Mouse (Mus musculus): Measurements from ENCODE around the gene Slc8a3. TPM values are rescaled to one million over a fixed set of nuclear protein-coding genes. Genes with fewer than 3 reads are reported as not detected.

Gene Slc8a3
- total and polyA plus RNA-seq, 3 experiments = not detected

DNA sequence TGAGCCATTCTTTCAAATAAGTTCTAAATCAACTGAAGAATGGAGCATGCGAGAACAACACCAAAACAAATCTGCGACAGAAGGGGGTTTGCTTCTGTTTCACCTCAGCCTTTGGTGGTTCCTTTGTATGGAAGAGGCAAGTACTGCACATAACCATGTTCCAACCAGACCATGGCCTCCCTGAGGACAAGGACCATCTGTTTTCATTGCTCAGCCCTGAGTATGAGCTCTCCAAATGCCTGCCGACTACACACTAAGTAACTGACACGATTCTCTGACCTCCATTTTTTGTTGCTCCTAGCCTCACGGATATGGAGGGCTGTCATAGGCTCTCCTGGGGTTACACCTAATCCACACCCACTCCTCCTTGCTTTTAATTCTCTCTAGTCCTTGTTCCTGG is 29.4 kb downstream of the Slc8a3 start:
- Histone ChIP-seq H3K4me3 (ENCODE audit: control insufficient read depth in 1 of 2, insufficient read depth in 1 of 2, low read depth in 2 of 2, low read length in 2 of 2) (no peak overlapping the region), H3K9ac (ENCODE audit: control insufficient read depth, low read depth, low read length, poor library complexity, severe bottlenecking) (no peak overlapping the region), H3K27ac (ENCODE audit: control insufficient read depth, low read depth, low read length) (no peak overlapping the region), H3K27me3 (ENCODE audit: control insufficient read depth in 1 of 2, insufficient read depth in 2 of 2, low read length in 2 of 2) (no peaks in the 10 kb centered on the region), H3K9me3 (replicated peaks; ENCODE audit: insufficient read depth, low read length) (no peaks in the 10 kb centered on the region), H3K79me2 (ENCODE audit: control insufficient read depth, insufficient read depth, low read length, poor library complexity) (no peaks in the 10 kb centered on the region), H3K4me1 (ENCODE audit: control insufficient read depth in 1 of 2, insufficient read depth in 2 of 2, low read length in 2 of 2) (no peaks in the 10 kb centered on the region), H3K36me3 (ENCODE audit: control insufficient read depth in 1 of 2, insufficient read depth in 2 of 2, low read length in 2 of 2) (no peaks in the 10 kb centered on the region)
- no peak for DNase-seq (ENCODE audit: low read depth, low spot score)
- TF ChIP-seq ZMIZ1 (IDR thresholded peaks at IDR 0.05; ENCODE audit: low read depth, low read length) (no peak), TAL1 (IDR thresholded peaks at IDR 0.05; ENCODE audit: low read length) (no peak), TCF12 (IDR thresholded peaks at IDR 0.05; ENCODE audit: low read depth, low read length) (no peak), NRF1 (IDR thresholded peaks at IDR 0.05; ENCODE audit: insufficient read depth, low read depth, low read length, poor library complexity, severe bottlenecking) (no peak), CTCF (IDR thresholded peaks at IDR 0.05 in 2 of 3, conservative IDR thresholded peaks at IDR 0.05 in 1 of 3; ENCODE audit: control insufficient read depth in 1 of 3, insufficient read depth in 1 of 3, low read depth in 2 of 3, low read length in 3 of 3, poor library complexity in 1 of 3, severe bottlenecking in 1 of 3) (no peak), POLR2AphosphoS5 (IDR thresholded peaks at IDR 0.05; ENCODE audit: borderline replicate concordance, low read depth, low read length) (no peak), HCFC1 (IDR thresholded peaks at IDR 0.05; ENCODE audit: low read depth, low read length) (no peak), MAX (IDR thresholded peaks at IDR 0.05; ENCODE audit: low read length) (no peak), GABPA (IDR thresholded peaks at IDR 0.05; ENCODE audit: low read depth, low read length) (no peak), MAZ (IDR thresholded peaks at IDR 0.05; ENCODE audit: low read depth, low read length) (no peak), POLR2AphosphoS2 (IDR thresholded peaks at IDR 0.05; ENCODE audit: low read length) (no peak), ZNF384 (IDR thresholded peaks at IDR 0.05; ENCODE audit: low read depth, low read length) (no peak), EP300 (IDR thresholded peaks at IDR 0.05; ENCODE audit: low read depth in 1 of 2, low read length in 2 of 2) (no peak), ZKSCAN1 (IDR thresholded peaks at IDR 0.05; ENCODE audit: low read depth, low read length) (no peak), ZC3H11A (IDR thresholded peaks at IDR 0.05; ENCODE audit: low read depth, low read length) (no peak)

DNA sequence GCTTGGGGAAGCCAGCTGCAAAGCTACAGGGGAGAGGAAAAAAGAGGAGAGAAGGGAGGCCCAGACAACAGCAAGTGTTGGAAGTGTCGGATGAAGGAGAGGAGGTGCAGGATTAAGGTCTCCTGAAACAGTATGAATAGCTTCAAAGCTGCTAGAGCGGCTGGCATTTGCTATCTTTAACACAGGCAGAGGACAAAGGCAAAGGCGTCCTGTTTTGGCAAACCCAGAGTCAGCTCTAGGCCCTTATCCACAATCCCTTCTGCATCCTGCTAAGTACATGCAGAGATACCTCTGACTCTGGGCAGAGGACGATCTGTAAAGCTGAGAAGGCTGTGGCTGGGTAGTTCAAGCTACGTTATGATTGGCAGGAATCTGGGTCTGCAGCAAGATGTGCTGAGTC is 38.4 kb downstream of the Slc8a3 start:
- no peaks in the 10 kb centered on the region for H3K36me3 ChIP-seq (ENCODE audit: control insufficient read depth in 1 of 2, insufficient read depth in 2 of 2, low read length in 2 of 2)
- H3K27ac ChIP-seq (ENCODE audit: control insufficient read depth, low read depth, low read length) = no peak overlapping the region
- H3K4me3 ChIP-seq (ENCODE audit: control insufficient read depth in 1 of 2, insufficient read depth in 1 of 2, low read depth in 2 of 2, low read length in 2 of 2) = no peak overlapping the region
- H3K79me2 ChIP-seq (ENCODE audit: control insufficient read depth, insufficient read depth, low read length, poor library complexity) = no peaks in the 10 kb centered on the region
- TF ChIP-seq MAZ (IDR thresholded peaks at IDR 0.05; ENCODE audit: low read depth, low read length) = no peak
- H3K4me1 ChIP-seq (ENCODE audit: control insufficient read depth in 1 of 2, insufficient read depth in 2 of 2, low read length in 2 of 2) = no peaks in the 10 kb centered on the region
- no peak for DNase-seq (ENCODE audit: low read depth, low spot score)
- H3K27me3 ChIP-seq (ENCODE audit: control insufficient read depth in 1 of 2, insufficient read depth in 2 of 2, low read length in 2 of 2) = peaks cover 0 to 2% of the 10 kb centered on the region in 2 experiments; a peak in 2 of 4 replicates
- H3K9ac ChIP-seq (ENCODE audit: control insufficient read depth, low read depth, low read length, poor library complexity, severe bottlenecking) = no peak overlapping the region
- no peaks in the 10 kb centered on the region for H3K9me3 ChIP-seq (replicated peaks; ENCODE audit: insufficient read depth, low read length)

DNA sequence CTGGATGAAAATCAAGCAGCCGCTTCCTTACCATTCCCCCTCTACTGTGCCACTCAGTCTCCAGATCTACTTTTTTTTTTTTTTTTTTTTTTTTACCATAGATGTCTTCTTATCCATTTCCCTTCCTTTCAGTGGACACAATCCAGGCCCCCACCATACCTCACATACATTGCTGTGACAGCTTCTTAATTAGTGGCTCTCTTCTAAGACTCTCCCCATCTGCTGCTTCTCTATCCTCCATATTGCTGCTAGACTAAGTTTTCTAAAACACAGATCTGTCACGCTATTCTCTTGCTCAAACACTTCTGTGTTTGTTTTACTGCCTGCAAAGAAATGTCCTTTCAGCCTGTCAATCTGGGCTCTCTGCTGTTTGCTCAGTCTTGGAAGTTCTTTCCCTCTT is 54.9 kb downstream of the Slc8a3 start:
- H3K4me1 ChIP-seq (ENCODE audit: control insufficient read depth in 1 of 2, insufficient read depth in 2 of 2, low read length in 2 of 2) = no peaks in the 10 kb centered on the region
- no peak overlapping the region for H3K4me3 ChIP-seq (ENCODE audit: control insufficient read depth in 1 of 2, insufficient read depth in 1 of 2, low read depth in 2 of 2, low read length in 2 of 2)
- no peak overlapping the region for H3K27ac ChIP-seq (ENCODE audit: control insufficient read depth, low read depth, low read length)
- H3K36me3 ChIP-seq (ENCODE audit: control insufficient read depth in 1 of 2, insufficient read depth in 2 of 2, low read length in 2 of 2) = no peaks in the 10 kb centered on the region
- DNase-seq (ENCODE audit: low read depth, low spot score) = no peak
- no peaks in the 10 kb centered on the region for H3K9me3 ChIP-seq (replicated peaks; ENCODE audit: insufficient read depth, low read length)
- no peak for TF ChIP-seq JUND (IDR thresholded peaks at IDR 0.05; ENCODE audit: low read depth, low read length)
- TF ChIP-seq BHLHE40 (IDR thresholded peaks at IDR 0.05; ENCODE audit: borderline replicate concordance, low read depth, low read length) = no peak
- no peak for TF ChIP-seq HCFC1 (IDR thresholded peaks at IDR 0.05; ENCODE audit: low read depth, low read length)
- TF ChIP-seq KAT2A (conservative IDR thresholded peaks at IDR 0.05; ENCODE audit: low read depth, low read length) = no peak
- TF ChIP-seq ZC3H11A (IDR thresholded peaks at IDR 0.05; ENCODE audit: low read depth, low read length) = no peak
- no peak for TF ChIP-seq MAFK (IDR thresholded peaks at IDR 0.05; ENCODE audit: borderline replicate concordance, low read depth, low read length)
- no peak for TF ChIP-seq ZKSCAN1 (IDR thresholded peaks at IDR 0.05; ENCODE audit: low read depth, low read length)
- TF ChIP-seq MEF2A (IDR thresholded peaks at IDR 0.05; ENCODE audit: extremely low read depth, insufficient replicate concordance, low read depth, low read length, poor library complexity, severe bottlenecking) = no peak
- no peak for TF ChIP-seq RAD21 (IDR thresholded peaks at IDR 0.05; ENCODE audit: low read depth, low read length)
- no peak for TF ChIP-seq SMC3 (IDR thresholded peaks at IDR 0.05; ENCODE audit: low read depth, low read length)
- TF ChIP-seq ZMIZ1 (IDR thresholded peaks at IDR 0.05; ENCODE audit: low read depth, low read length) = no peak
- no peak for TF ChIP-seq GATA1 (IDR thresholded peaks at IDR 0.05; ENCODE audit: low read depth, low read length)
- TF ChIP-seq CHD2 (IDR thresholded peaks at IDR 0.05; ENCODE audit: low read length) = no peak
- TF ChIP-seq NELFE (IDR thresholded peaks at IDR 0.05; ENCODE audit: low read depth, low read length) = no peak
- no peak for TF ChIP-seq POLR2A (IDR thresholded peaks at IDR 0.05; ENCODE audit: control insufficient read depth in 1 of 2, insufficient read depth in 1 of 2, low read depth in 1 of 2, low read length in 2 of 2, poor library complexity in 1 of 2)
- TF ChIP-seq GABPA (IDR thresholded peaks at IDR 0.05; ENCODE audit: low read depth, low read length) = no peak
- H3K9ac ChIP-seq (ENCODE audit: control insufficient read depth, low read depth, low read length, poor library complexity, severe bottlenecking) = no peak overlapping the region
- H3K27me3 ChIP-seq (ENCODE audit: control insufficient read depth in 1 of 2, insufficient read depth in 2 of 2, low read length in 2 of 2) = peaks cover 2 to 6% of the 10 kb centered on the region in 2 experiments
- H3K79me2 ChIP-seq (ENCODE audit: control insufficient read depth, insufficient read depth, low read length, poor library complexity) = no peaks in the 10 kb centered on the region
